Mouse (Mus musculus) small intestine, adult 2 months (tissue): Measurements from ENCODE around the gene Rhebl1.

Experiments
- CTCF ChIP-seq: fragments of 200-500 bp; IDR thresholded peaks from 2 replicates; pipeline ENCODE4 v1.5.1; 2012; ENCODE audit warnings: low read depth, mild to moderate bottlenecking, control low read depth, inconsistent platforms, low read length, moderate library complexity, mixed read lengths; ENCODE audit not compliant: insufficient replicate concordance, insufficient read length; ENCODE audit errors: extremely low read depth
- POLR2A ChIP-seq: fragments of 200-500 bp; IDR thresholded peaks from 2 replicates; pipeline ENCODE4 v1.6.1; 2012; ENCODE audit warnings: low read depth, mild to moderate bottlenecking, control low read depth, inconsistent platforms, low read length, moderate library complexity

DNA sequence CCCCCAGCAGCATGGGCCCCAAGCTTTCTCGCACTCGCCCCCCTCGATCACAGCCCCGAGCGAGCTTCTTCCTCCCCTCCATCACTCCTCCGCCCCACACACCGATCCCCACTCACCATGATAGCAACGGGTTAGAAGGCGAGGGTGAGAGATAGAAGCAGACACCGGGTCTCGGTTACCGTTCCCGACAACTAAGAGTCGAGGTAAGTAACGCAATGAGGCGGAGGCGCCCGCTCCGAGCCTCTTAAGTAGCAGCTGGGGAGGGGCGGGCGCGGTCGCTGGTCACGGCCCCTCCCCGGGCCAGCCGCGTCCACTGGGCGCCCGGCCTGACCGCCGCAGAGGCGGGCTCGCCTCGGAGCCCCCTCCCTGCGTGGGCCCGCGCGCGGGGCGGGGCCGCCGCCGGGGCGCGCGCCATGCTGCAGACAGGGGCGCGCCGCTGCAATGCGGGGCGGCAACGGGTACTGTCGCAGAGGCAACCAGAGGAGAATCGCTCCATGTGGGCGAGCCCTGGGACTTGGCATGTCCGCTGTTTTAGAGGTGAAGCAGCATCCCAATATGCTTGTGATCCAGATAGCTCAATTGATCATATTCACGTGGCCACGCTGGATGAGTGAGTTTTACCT is 40.0 kb upstream of the Rhebl1 start, which contains the start of gene Tuba1b:
- TF ChIP-seq POLR2A, result peak; percentile 83
- no peak for TF ChIP-seq CTCF
